Mouse (Mus musculus) E14TG2a.4 (cell line): ENCODE results near the gene Scnn1g.

ENCODE experiments used
- CTCF ChIP-seq: conservative IDR thresholded peaks from 2 replicates; pipeline ENCODE4 v1.5.1; 2014; ENCODE audit warnings: low read length
- NANOG ChIP-seq: IDR thresholded peaks from 2 replicates; pipeline ENCODE4 v1.6.1; 2014; ENCODE audit warnings: borderline replicate concordance, low read length, mixed read lengths

GRCm38 (mm10) chr7:121717031-121717430 lies 17.2 kb upstream of the Scnn1g start:
- TF ChIP-seq CTCF (no peak), NANOG (no peak)
